Mouse (Mus musculus) midbrain, embryonic 12.5 days (tissue): ENCODE data around the gene Creb5. TPM values are rescaled to one million over a fixed set of nuclear protein-coding genes. Genes with fewer than 3 reads are reported as not detected.

Experiments used
- ATAC-seq: fragments of 200-750 bp; cut with Nextera tagmentation; 2 replicates; pipeline ENCODE4 v1.8.0; 2017; ENCODE audit warnings: low read depth, moderate TSS enrichment, moderate library complexity; ENCODE audit not compliant: low FRiP score
- H3K27ac ChIP-seq: fragments of 300-500 bp; sonication (generic); replicated peaks from 2 replicates; pipeline ENCODE4 v1.5.1; 2016; ENCODE audit warnings: mild to moderate bottlenecking
- H3K27me3 ChIP-seq: fragments of 300-500 bp; sonication (generic); 2 replicates; pipeline ENCODE4 v1.6.1; 2016; ENCODE audit warnings: mild to moderate bottlenecking
- H3K36me3 ChIP-seq: fragments of 300-500 bp; sonication (generic); 2 replicates; pipeline ENCODE4 v1.6.1; 2016
- H3K4me1 ChIP-seq: fragments of 300-500 bp; sonication (generic); 2 replicates; pipeline ENCODE4 v1.6.1; 2016
- H3K4me2 ChIP-seq: fragments of 300-500 bp; sonication (generic); replicated peaks from 2 replicates; pipeline ENCODE4 v1.6.1; 2016; ENCODE audit warnings: mild to moderate bottlenecking, moderate library complexity
- H3K4me3 ChIP-seq: fragments of 300-500 bp; sonication (generic); 2 replicates; pipeline ENCODE4 v1.5.1; 2016; ENCODE audit warnings: mild to moderate bottlenecking
- H3K9ac ChIP-seq: fragments of 300-500 bp; sonication (generic); replicated peaks from 2 replicates; pipeline ENCODE4 v1.6.1; 2016; ENCODE audit warnings: mild to moderate bottlenecking, moderate library complexity
- H3K9me3 ChIP-seq: fragments of 300-500 bp; sonication (generic); 2 replicates; pipeline ENCODE4 v1.6.1; 2016; ENCODE audit warnings: mild to moderate bottlenecking
- WGBS: fragments of 180-500 bp; shearing (Covaris S2); methylation state at CpG from one replicate; pipeline ENCODE4 v1.1.7; 2016; 5-methylcytosine and 5-hydroxymethylcytosine counted together
- polyA plus RNA-seq: library from polyadenylated mRNA; unstranded; fragments of >200 nt; fragmentation: Nextera tagmentation; extraction: Ambion mirVana; gene quantifications from 2 replicates; pipeline ENCODE4 v1.2.1, GENCODE M21; 2016

Creb5 gene
- polyA plus RNA-seq, 1 experiment from 2014 or later = 6.3 TPM

- Histone ChIP-seq H3K4me2 (no peak overlapping the region), H3K27ac (no peak overlapping the region), H3K27me3 (no peaks in the 10 kb centered on the region), H3K4me1 (peaks cover 23% of the 10 kb centered on the region; the same call in 1 of the 2 replicates), H3K36me3 (no peaks in the 10 kb centered on the region), H3K9me3 (no peaks in the 10 kb centered on the region), H3K9ac (no peak overlapping the region), H3K4me3 (no peak overlapping the region)
- 88% methylated on average over 7 of the region's 7 CpGs for WGBS
- ATAC-seq = no peak
These were observed 355.8 kb downstream of the Creb5 start for GRCm38 (mm10) chr6:53642826-53643356.

- 68% methylated on average over 5 of the region's 5 CpGs for WGBS
- no peak overlapping the region for H3K9ac ChIP-seq
- peaks cover 21% of the 10 kb centered on the region; the same call in 1 of the 2 replicates for H3K4me1 ChIP-seq
- ATAC-seq = no peak
- H3K4me2 ChIP-seq = no peak overlapping the region
- no peaks in the 10 kb centered on the region for H3K36me3 ChIP-seq
- no peaks in the 10 kb centered on the region for H3K27me3 ChIP-seq
- H3K9me3 ChIP-seq = no peaks in the 10 kb centered on the region
- no peak overlapping the region for H3K4me3 ChIP-seq
- H3K27ac ChIP-seq = no peak overlapping the region
These were observed 356.4 kb downstream of the Creb5 start for GRCm38 (mm10) chr6:53643481-53643880.

- no peak for ATAC-seq
- H3K9me3 ChIP-seq = no peaks in the 10 kb centered on the region
- no peaks in the 10 kb centered on the region for H3K27me3 ChIP-seq
- WGBS = 78% methylated on average over 6 of the region's 6 CpGs
- no peak overlapping the region for H3K4me3 ChIP-seq
- H3K9ac ChIP-seq = no peak overlapping the region
- H3K36me3 ChIP-seq = no peaks in the 10 kb centered on the region
- H3K27ac ChIP-seq = no peak overlapping the region
- peaks cover 21% of the 10 kb centered on the region; the same call in 1 of the 2 replicates for H3K4me1 ChIP-seq
- no peak overlapping the region for H3K4me2 ChIP-seq
These were observed 357.0 kb downstream of the Creb5 start for GRCm38 (mm10) chr6:53644056-53644455.

GRCm38 (mm10) chr6:53644971-53645370 lies 357.9 kb downstream of the Creb5 start:
- Histone ChIP-seq H3K27ac (no peak overlapping the region), H3K9ac (no peak overlapping the region), H3K9me3 (no peaks in the 10 kb centered on the region), H3K27me3 (no peaks in the 10 kb centered on the region), H3K4me3 (no peak overlapping the region), H3K36me3 (no peaks in the 10 kb centered on the region), H3K4me1 (peaks cover 23% of the 10 kb centered on the region; the same call in 1 of the 2 replicates), H3K4me2 (no peak overlapping the region)
- 88% methylated on average over 7 of the region's 7 CpGs for WGBS
- ATAC-seq = no peak

GRCm38 (mm10) chr6:53649782-53650181 lies 362.7 kb downstream of the Creb5 start:
- no peaks in the 10 kb centered on the region for H3K9me3 ChIP-seq
- no peak for ATAC-seq
- no peak overlapping the region for H3K9ac ChIP-seq
- WGBS = 93% methylated on average over 1 of the region's 1 CpGs
- no peak overlapping the region for H3K4me3 ChIP-seq
- 0 out of 2 replicates have a peak, but pooled peaks cover 3% of the 10 kb centered on the region for H3K4me1 ChIP-seq
- H3K4me2 ChIP-seq = no peak overlapping the region
- H3K27me3 ChIP-seq = no peaks in the 10 kb centered on the region
- no peaks in the 10 kb centered on the region for H3K36me3 ChIP-seq
- H3K27ac ChIP-seq = no peak overlapping the region

GRCm38 (mm10) chr6:53652691-53653090 lies 365.6 kb downstream of the Creb5 start:
- Histone ChIP-seq H3K27ac (no peak overlapping the region), H3K9me3 (no peaks in the 10 kb centered on the region), H3K4me1 (0 out of 2 replicates have a peak, but pooled peaks cover 3% of the 10 kb centered on the region), H3K4me2 (no peak overlapping the region), H3K4me3 (no peak overlapping the region), H3K27me3 (no peaks in the 10 kb centered on the region), H3K9ac (no peak overlapping the region), H3K36me3 (no peaks in the 10 kb centered on the region)
- ATAC-seq = no peak
- 88% methylated on average over 5 of the region's 5 CpGs for WGBS

GRCm38 (mm10) chr6:53653706-53654360 lies 366.8 kb downstream of the Creb5 start:
- ATAC-seq = no peak
- no peak overlapping the region for H3K9ac ChIP-seq
- no peak overlapping the region for H3K27ac ChIP-seq
- 0 out of 2 replicates have a peak, but pooled peaks cover 3% of the 10 kb centered on the region for H3K4me1 ChIP-seq
- no peaks in the 10 kb centered on the region for H3K27me3 ChIP-seq
- 81% methylated on average over 8 of the region's 8 CpGs for WGBS
- no peaks in the 10 kb centered on the region for H3K9me3 ChIP-seq
- no peak overlapping the region for H3K4me2 ChIP-seq
- H3K4me3 ChIP-seq = no peak overlapping the region
- H3K36me3 ChIP-seq = no peaks in the 10 kb centered on the region

- ATAC-seq = no peak
- 79% methylated on average over 12 of the region's 12 CpGs for WGBS
- H3K27me3 ChIP-seq = no peaks in the 10 kb centered on the region
- H3K4me2 ChIP-seq = no peak overlapping the region
- H3K4me1 ChIP-seq = 0 out of 2 replicates have a peak, but pooled peaks cover 3% of the 10 kb centered on the region
- no peaks in the 10 kb centered on the region for H3K36me3 ChIP-seq
- H3K27ac ChIP-seq = no peak overlapping the region
- no peak overlapping the region for H3K9ac ChIP-seq
- H3K4me3 ChIP-seq = no peak overlapping the region
- H3K9me3 ChIP-seq = no peaks in the 10 kb centered on the region
These were observed 367.3 kb downstream of the Creb5 start for GRCm38 (mm10) chr6:53654361-53654824.

GRCm38 (mm10) chr6:53656466-53656865 lies 369.4 kb downstream of the Creb5 start:
- no peak overlapping the region for H3K4me2 ChIP-seq
- no peaks in the 10 kb centered on the region for H3K9me3 ChIP-seq
- H3K36me3 ChIP-seq = no peaks in the 10 kb centered on the region
- no peak overlapping the region for H3K27ac ChIP-seq
- no peak overlapping the region for H3K4me3 ChIP-seq
- H3K4me1 ChIP-seq = no peaks in the 10 kb centered on the region
- ATAC-seq = no peak
- no peak overlapping the region for H3K9ac ChIP-seq
- WGBS = 88% methylated on average over 3 of the region's 3 CpGs
- no peaks in the 10 kb centered on the region for H3K27me3 ChIP-seq

- 77% methylated on average over 4 of the region's 4 CpGs for WGBS
- H3K36me3 ChIP-seq = no peaks in the 10 kb centered on the region
- H3K4me1 ChIP-seq = no peaks in the 10 kb centered on the region
- no peak overlapping the region for H3K9ac ChIP-seq
- no peak overlapping the region for H3K27ac ChIP-seq
- ATAC-seq = no peak
- no peaks in the 10 kb centered on the region for H3K9me3 ChIP-seq
- no peaks in the 10 kb centered on the region for H3K27me3 ChIP-seq
- no peak overlapping the region for H3K4me3 ChIP-seq
- no peak overlapping the region for H3K4me2 ChIP-seq
These were observed 370.4 kb downstream of the Creb5 start for GRCm38 (mm10) chr6:53657483-53657882.

- Histone ChIP-seq H3K4me3 (no peak overlapping the region), H3K27me3 (no peaks in the 10 kb centered on the region), H3K4me2 (no peak overlapping the region), H3K36me3 (no peaks in the 10 kb centered on the region), H3K27ac (no peak overlapping the region), H3K9ac (no peak overlapping the region), H3K4me1 (peaks cover 19% of the 10 kb centered on the region), H3K9me3 (no peaks in the 10 kb centered on the region)
- no peak for ATAC-seq
- WGBS = 77% methylated on average over 11 of the region's 11 CpGs
These were observed 376.1 kb downstream of the Creb5 start for GRCm38 (mm10) chr6:53662858-53663833.

- Histone ChIP-seq H3K27ac (no peak overlapping the region), H3K4me2 (no peak overlapping the region), H3K4me1 (peaks cover 19% of the 10 kb centered on the region), H3K4me3 (no peak overlapping the region), H3K27me3 (no peaks in the 10 kb centered on the region), H3K9ac (no peak overlapping the region), H3K9me3 (no peaks in the 10 kb centered on the region), H3K36me3 (no peaks in the 10 kb centered on the region)
- 69% methylated on average over 1 of the region's 1 CpGs for WGBS
- no peak for ATAC-seq
These were observed 377.7 kb downstream of the Creb5 start for GRCm38 (mm10) chr6:53664759-53665158.
